Mouse (Mus musculus): ENCODE data around the gene Apba1. TPM values are rescaled to one million over a fixed set of nuclear protein-coding genes. Genes with fewer than 3 reads are reported as not detected.

Gene Apba1
- total RNA-seq, 2 experiments from 2014 or later, result 1.2 to 2.0 TPM

DNA sequence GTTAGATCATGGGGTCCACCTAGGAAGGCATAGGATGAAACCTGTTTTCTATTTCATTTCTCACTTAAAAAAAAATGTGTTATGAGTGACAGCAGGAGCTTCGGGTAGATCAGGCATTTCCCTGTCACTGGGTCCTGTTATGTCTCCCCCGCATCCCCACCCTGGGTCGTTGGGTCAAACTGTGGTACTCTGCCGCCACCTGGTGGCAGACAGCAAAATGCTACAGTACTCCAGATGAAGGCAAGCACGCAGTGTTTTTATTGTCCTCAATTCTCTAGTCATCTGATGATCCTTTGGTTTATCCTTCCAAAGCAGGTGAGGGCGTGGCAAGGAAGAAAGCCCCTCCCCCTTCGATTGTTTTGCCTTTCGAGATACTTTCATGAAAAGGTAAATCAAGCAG lies 202.8 kb downstream of the Apba1 start:
- no peak for ATAC-seq (replicated peaks; ENCODE audit: low FRiP score, poor library complexity, severe bottlenecking)

DNA sequence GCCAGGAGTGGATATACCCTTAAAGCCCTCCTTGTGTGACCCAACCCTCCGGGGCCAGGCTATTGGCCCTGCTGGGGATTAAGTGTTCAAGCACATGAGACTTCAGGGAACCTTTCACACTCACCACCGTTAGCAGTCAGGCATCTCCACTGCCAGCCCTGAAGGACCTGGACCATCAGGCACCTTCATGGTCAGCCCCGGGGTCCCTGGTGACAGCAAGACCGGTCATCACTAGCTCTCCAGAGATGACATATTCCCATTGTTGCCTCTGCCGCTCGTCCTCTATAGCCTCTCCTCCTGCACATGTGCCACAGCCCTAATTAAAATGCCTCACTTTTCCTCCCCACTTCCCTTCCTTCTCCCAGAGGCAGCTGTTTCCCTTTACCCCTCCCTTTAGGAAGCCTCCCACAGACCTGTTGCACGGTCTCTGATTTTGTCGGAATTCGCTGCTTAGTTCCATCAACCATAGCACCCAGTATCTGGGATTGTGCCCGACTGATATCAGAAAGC lies 205.8 kb downstream of the Apba1 start:
- ATAC-seq (replicated peaks; ENCODE audit: low FRiP score, poor library complexity, severe bottlenecking), result no peak

DNA sequence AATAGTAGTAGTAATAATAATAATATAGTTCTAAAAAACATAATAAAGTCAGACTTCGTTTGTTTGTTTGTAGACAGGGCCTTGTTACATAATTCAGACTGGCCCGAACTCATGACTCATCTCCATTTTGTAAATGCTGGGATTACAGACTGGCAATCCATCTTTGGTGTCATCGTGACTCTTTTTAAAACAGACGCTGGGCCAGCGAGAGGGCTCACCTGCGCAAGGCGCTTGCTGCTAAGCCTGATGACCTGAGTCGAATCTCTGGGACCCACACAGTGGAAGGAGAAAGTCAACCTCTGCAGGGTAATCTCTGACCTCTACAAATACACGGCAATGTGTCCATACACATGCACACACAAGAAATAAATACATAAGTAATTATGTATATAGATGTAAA lies 207.7 kb downstream of the Apba1 start:
- no peak for ATAC-seq (replicated peaks; ENCODE audit: low FRiP score, poor library complexity, severe bottlenecking)

DNA sequence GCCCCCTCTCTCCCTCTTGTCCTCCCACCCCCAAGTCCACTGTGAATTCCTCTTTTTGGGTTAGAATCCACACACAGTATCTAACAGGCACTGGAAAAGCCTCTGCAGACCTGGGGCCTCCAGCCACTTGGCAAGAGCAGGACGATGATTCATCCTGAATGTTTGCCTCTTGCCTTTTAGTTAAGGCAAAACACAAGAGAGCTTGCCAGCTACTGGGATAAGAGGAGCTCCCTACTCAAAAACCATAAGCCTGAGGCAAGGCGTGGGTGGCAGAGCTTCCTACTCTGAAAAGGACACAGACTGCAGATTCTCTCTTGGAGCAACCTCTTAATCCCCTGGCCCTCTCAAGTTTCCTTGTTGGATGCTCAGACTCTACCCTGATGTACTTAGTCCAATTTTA lies 208.5 kb downstream of the Apba1 start:
- no peak for ATAC-seq (replicated peaks; ENCODE audit: low FRiP score, poor library complexity, severe bottlenecking)

DNA sequence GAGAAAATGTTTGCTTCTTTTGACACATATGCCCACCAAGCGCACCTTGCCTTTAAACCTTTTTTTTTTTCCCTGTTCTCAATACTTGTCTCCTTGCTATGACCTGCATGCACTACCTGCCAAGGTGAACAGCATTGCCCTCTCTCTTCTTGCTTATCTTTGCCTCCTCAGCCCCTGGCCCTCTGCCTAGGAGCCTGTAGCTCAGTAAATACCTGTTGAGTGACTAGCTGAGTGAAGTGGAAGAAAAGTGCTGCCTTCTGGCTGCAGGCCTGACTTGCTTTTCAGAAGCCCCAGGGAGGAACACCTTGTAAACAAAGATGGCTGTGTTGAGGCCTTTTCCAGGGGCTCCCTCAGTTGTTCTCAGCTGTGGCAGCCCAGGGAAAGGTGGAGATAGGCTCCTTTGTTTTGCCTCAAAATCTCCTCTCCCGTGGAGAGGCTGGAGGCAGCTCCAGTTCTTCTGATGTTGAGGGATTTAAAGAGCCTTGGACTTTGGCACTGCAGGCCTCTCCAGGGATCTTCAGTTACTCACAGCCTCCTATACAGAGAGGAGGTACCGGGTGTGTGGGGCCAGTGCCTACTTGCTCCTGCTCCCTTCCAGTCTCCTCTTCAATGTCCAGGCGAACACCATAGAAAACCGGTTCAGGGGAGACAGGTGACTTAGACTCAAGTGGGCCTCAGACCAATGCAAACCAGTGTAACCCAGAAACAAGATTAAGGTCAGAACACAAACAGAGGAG lies 209.6 kb downstream of the Apba1 start:
- ATAC-seq (replicated peaks; ENCODE audit: low FRiP score, poor library complexity, severe bottlenecking), result no peak

DNA sequence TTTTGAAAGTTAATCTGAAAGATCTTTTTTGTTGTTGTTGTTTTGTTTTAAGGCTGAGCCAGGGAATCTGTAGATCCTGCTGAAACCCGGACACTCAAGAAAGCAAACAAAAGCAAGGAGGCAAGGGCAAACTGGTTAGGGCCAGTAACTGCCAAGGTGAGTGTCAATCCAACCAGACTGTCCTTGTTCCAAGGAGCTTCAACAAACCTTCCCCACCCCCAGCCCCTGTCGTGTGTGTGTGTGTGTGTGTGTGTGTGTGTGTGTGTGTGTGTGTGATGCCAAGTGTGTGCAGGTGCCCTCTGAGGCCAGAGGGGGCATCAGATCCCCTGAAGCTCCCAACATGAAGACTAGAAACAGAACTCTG lies 210.2 kb downstream of the Apba1 start:
- no peak for ATAC-seq (replicated peaks; ENCODE audit: low FRiP score, poor library complexity, severe bottlenecking)

DNA sequence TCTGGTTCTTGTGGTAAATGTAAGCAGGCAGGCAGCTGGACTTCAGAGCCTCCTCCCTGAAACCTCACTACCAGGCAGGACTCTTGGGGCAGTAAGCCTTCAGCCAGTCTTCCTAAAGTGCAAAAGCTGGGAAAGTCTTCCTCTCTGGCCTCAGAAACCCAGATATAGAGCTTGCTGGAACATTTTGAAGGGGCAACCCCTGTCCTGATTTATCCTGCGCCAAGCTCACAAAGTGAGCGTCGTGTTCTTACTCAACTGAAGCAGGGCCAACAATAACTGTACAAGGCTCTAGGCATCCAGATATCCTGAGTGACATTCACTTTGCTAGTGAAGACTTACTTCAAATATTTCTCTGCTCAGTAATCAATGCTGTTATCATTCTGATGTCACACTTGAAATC lies 211.7 kb downstream of the Apba1 start:
- no peak for ATAC-seq (replicated peaks; ENCODE audit: low FRiP score, poor library complexity, severe bottlenecking)

DNA sequence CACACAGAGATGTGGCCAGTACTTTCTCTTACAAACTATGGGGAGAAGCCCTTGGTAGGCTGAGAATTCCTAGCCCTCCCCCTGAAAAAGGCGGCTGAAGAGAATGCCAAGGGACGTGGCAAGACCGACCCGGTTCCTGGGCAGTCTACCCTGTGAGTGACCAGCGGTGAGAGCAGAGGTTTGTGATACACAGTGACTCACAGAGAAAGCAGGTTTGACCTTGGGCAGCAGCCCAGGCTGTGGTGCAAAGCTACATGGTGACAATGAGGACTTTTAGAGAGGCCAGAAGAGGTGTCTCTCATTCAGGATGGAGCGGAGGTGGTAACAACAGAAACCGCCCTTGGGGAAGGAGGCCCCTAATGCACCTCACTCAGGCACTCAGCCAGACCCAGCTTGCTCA lies 212.7 kb downstream of the Apba1 start:
- no peak for ATAC-seq (replicated peaks; ENCODE audit: low FRiP score, poor library complexity, severe bottlenecking)

DNA sequence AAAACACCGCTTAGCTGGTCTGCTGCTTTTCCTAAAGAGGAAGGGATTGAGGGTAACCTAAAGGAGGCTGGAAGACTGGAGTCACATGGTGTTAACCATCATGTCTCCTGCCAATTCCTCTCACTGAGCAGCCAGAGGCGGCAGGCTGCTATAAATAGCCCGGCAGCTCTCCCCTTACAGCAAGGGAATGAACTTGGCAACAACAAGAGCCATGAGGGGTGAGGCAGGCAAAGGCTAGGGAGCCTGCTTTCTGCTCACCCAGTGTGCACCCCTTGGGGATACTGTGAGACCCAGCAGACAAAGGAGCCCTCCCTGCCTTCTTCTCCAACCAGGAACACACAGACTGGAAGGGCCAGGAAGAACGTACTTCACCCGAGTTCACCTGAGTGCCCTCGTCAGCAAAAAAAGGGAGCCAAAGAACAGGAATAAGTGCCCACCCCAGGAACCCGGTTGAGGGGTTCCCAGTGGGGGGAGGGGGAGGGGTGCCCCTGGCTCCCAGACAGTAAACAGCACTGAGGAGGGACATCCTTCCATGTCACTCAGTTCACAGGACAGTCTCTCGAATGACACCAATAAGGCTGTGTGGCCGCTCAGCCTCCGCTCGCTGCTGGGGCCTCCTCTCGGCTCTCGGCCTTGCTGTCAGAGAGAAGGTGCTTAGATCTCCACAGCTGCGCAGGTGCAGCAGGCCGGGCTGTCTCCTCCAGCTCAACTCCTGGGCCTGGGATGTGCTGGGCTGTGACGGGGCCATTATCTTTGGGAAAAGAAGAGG lies 214.4 kb downstream of the Apba1 start:
- no peak for ATAC-seq (replicated peaks; ENCODE audit: low FRiP score, poor library complexity, severe bottlenecking)

DNA sequence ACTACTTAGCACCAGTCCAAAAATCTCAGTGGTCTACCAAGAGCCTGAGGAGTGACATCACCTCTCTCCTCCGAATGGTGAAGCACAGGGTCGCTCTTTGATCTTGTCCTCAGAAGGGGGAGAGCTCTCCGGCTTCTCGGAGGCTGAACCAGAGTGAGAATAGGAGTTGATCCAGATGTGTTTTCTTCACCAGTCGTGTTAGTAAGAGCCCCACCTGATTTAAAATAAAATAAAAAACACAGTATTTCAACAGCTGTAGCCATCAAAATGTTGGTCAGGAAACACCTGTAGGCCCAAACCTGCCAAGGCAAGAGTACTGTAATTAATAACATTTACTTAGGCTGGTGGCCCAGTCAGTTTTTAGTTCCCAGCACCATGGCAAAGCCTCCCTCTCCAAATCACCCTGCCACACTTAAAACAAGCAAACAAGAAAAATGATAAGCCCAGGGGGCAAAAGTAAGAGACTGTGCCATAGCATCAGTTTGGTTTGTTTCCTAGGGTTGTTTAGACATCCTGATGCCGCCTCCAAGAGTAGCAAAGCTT lies 219.3 kb downstream of the Apba1 start:
- ATAC-seq (replicated peaks; ENCODE audit: low FRiP score, poor library complexity, severe bottlenecking), result no peak

DNA sequence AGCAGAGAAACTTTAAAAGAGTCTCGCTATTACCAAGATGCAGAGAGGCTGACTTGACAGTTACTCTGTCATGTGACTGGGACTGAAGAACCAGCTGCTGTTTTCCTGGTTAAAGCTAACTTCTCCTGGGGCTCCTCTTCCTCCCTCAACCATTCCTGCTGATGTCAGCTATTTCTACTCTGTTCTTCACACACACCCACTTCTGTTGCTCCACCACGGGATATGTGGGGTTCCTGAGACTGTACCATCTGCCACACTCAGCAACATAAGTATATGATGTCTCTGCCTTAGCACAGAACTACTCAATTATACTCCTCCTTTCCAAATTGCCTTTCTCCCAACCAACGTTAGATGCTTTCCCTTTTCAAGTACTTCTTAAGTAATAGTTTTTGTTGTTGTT lies 221.9 kb downstream of the Apba1 start:
- ATAC-seq (replicated peaks; ENCODE audit: low FRiP score, poor library complexity, severe bottlenecking), result no peak

DNA sequence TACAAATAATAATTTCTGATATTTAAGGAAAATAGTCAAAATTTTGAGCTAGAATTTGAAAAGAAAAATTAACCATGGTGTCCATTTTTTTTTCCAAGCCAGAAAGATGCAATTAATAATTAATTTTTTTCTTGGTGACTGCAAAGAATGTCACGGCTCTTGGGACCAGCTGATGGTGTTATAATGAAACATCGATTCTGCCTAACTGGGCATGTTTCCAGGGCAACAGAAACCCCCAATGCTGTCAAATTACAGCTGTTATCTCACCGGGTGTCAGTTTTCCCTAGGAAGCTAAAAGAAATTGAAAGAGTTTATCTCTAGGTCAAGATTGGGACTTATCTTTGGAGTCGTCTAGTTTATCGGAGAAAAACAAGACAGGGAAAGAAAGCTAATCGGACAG lies 225.5 kb downstream of the Apba1 start:
- no peak for ATAC-seq (replicated peaks; ENCODE audit: low FRiP score, poor library complexity, severe bottlenecking)

DNA sequence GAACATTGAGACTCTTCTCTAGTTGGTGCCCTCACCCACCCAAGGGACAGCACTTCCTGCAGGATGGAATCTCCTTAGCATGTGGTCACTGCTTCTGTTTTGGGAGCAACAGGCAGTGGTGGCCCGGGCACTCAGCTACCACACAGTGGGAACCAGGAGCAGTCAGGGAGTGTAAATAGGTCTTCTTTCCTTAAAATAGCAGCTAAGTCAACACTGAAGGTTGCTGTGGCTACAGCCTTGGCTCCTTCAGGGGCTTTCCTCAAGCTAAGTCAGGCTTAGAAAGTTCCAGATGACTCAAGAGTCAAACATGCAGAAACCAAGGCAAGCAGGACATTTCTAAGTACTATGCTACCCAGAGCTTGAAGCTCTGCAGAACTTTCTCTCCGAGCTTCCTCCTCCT lies 228.6 kb downstream of the Apba1 start:
- ATAC-seq (replicated peaks; ENCODE audit: low FRiP score, poor library complexity, severe bottlenecking), result no peak

DNA sequence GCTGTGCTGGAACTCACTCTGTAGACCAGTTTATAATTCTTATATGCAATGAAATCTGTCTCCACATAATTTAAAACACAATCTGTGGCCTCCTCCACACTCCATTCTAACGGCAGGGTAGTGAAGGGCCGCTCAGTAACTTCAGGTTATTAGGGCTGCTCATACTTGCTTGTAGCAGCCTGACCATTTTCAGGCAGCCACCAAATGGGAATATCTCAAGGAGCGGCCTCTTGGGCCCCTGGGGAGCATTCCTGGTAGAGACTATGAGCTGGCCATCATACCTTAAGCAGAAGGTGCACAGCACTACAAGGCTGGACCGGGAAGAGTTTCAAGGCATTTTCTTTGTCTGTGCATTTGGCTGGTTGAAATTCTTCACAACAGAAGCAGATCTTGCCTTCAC lies 229.5 kb downstream of the Apba1 start:
- ATAC-seq (replicated peaks; ENCODE audit: low FRiP score, poor library complexity, severe bottlenecking), result no peak

DNA sequence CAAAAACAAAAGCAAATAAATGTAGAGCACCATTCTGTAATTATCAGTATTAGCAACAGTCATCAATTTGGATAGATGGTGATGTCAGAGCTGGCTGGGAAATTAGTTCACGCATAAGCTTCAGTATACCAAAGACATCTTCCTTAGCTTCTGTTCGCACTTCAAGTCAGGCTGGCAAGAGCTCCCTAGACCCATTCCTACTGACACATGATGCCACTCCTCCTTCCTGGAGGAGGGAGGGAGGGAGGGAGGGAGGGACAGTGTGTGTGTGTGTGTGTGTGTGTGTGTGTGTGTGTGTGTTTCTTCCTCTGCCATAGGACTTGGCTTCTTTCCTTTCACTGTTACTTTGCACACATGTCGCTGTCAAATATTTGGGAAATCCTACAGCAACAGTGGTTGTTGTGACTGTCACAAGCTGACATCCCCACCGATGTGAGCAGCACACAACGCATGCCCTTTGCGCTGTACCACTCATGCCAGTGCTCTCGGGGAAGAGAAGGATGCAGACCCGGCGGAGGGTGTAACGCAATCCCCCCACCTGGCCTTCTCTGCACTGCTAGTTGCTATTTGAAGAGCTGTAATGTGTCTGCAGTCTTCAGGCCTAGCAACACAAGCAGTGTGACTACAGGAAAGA lies 237.2 kb downstream of the Apba1 start:
- ATAC-seq (replicated peaks; ENCODE audit: low FRiP score, poor library complexity, severe bottlenecking), result no peak

Other genes starting within 250 kb of the Apba1 start
- gene 1700028P14Rik, start 106.1 kb upstream of the Apba1 start, total RNA-seq (2015; ENCODE audit: low replicate concordance), result not detected in 2 replicates
- gene 1700028P14Rik, start 106.1 kb upstream of the Apba1 start, total RNA-seq (2017; ENCODE audit: low replicate concordance), result not detected in 2 replicates
- 6.9 and 11.7 TPM in 2 replicates for gene Ptar1, start 71.5 kb upstream of the Apba1 start, total RNA-seq (2015; ENCODE audit: low replicate concordance)
- 6.7 and 8.8 TPM in 2 replicates for gene Ptar1, start 71.5 kb upstream of the Apba1 start, total RNA-seq (2017; ENCODE audit: low replicate concordance)